Mouse (Mus musculus) liver, embryonic 11.5 days (tissue): ENCODE results near the gene Hsd3b7. TPM values are rescaled to one million over a fixed set of nuclear protein-coding genes. Genes with fewer than 3 reads are reported as not detected.
A peak's percentile ranks its signal among the peaks of the same experiment; 100 is the strongest.
"Not testable (repeated sequence)": the region's sequence is repeated elsewhere in the genome, so short reads cannot be mapped to it uniquely, and the experiment has no call there.

Experiments
- ATAC-seq: fragments of 200-750 bp; cut with Nextera tagmentation; replicated peaks from 2 replicates; pipeline ENCODE4 v1.8.0; 2017; ENCODE audit warnings: moderate number of reproducible peaks, mild to moderate bottlenecking, moderate TSS enrichment, moderate library complexity; ENCODE audit not compliant: low FRiP score
- DNase-seq: peaks from one replicate; pipeline ENCODE4 v3.0.0-alpha.2; 2017; ENCODE audit warnings: low spot score
- H3K27ac ChIP-seq: fragments of 300-500 bp; sonication (generic); 2 replicates; pipeline ENCODE4 v1.5.1; 2014; ENCODE audit warnings: mild to moderate bottlenecking, low read depth, low read length, control low read depth
- H3K27me3 ChIP-seq: fragments of 300-500 bp; sonication (generic); replicated peaks from 2 replicates; pipeline ENCODE4 v1.6.1; 2014; ENCODE audit warnings: low read length, mixed read lengths; ENCODE audit not compliant: control insufficient read depth, insufficient read depth
- H3K36me3 ChIP-seq: fragments of 300-500 bp; sonication (generic); 2 replicates; pipeline ENCODE4 v1.6.1; 2014; ENCODE audit warnings: mild to moderate bottlenecking, low read length, moderate library complexity, mixed read lengths; ENCODE audit not compliant: control insufficient read depth, insufficient read depth
- H3K4me1 ChIP-seq: fragments of 300-500 bp; sonication (generic); replicated peaks from 2 replicates; pipeline ENCODE4 v1.6.1; 2014; ENCODE audit warnings: low read length, mixed read lengths; ENCODE audit not compliant: control insufficient read depth, insufficient read depth
- H3K4me2 ChIP-seq: fragments of 300-500 bp; sonication (generic); 2 replicates; pipeline ENCODE4 v1.6.1; 2014; ENCODE audit warnings: mild to moderate bottlenecking, control low read depth, moderate library complexity
- H3K4me3 ChIP-seq: fragments of 300-500 bp; sonication (generic); 2 replicates; pipeline ENCODE4 v1.5.1; 2014; ENCODE audit warnings: low read depth, low read length, control low read depth
- H3K9ac ChIP-seq: fragments of 300-500 bp; sonication (generic); 2 replicates; pipeline ENCODE4 v1.6.1; 2014; ENCODE audit warnings: low read depth, low read length, control low read depth
- H3K9me3 ChIP-seq: fragments of 300-500 bp; sonication (generic); 2 replicates; pipeline ENCODE4 v1.6.1; 2016; ENCODE audit warnings: low read length, inconsistent platforms, mixed read lengths; ENCODE audit not compliant: control insufficient read depth
- WGBS: fragments of 180-500 bp; shearing (Covaris S2); extraction: QIAGEN DNeasy Blood & Tissue Kit; methylation state at CpG from one replicate; pipeline ENCODE4 v1.1.7; 2014; 5-methylcytosine and 5-hydroxymethylcytosine counted together
- polyA plus RNA-seq: library from polyadenylated mRNA; unstranded; fragments of >200 nt; fragmentation: Nextera tagmentation; extraction: Ambion mirVana; gene quantifications from 2 replicates; pipeline ENCODE4 v1.2.1, GENCODE M21; 2014

The Hsd3b7 gene
- polyA plus RNA-seq, 1 experiment from 2014 or later, result 32.4 TPM

GRCm38 (mm10) chr7:127771262-127771661 is 29.1 kb upstream of the Hsd3b7 start:
- H3K4me1 ChIP-seq, result peaks cover 43% of the 10 kb centered on the region
- DNase-seq (no peak), ATAC-seq (no peak)
- no peaks in the 10 kb centered on the region for H3K9me3 ChIP-seq
- peak overlapping the region; percentile 79; the same call in 1 of the 2 replicates for H3K4me3 ChIP-seq
- peak overlapping the region; percentile 93; the same call in 1 of the 2 replicates for H3K9ac ChIP-seq
- H3K27ac ChIP-seq, result no peak overlapping the region
- peak overlapping the region; percentile 94 for H3K4me2 ChIP-seq
- no peaks in the 10 kb centered on the region for H3K27me3 ChIP-seq
- WGBS, result 64% methylated on average over 5 of the region's 5 CpGs
- H3K36me3 ChIP-seq, result peaks cover 5% of the 10 kb centered on the region; the same call in 1 of the 2 replicates

- Histone ChIP-seq H3K4me3 (no peak overlapping the region), H3K9me3 (no peaks in the 10 kb centered on the region), H3K36me3 (peaks cover 5% of the 10 kb centered on the region; the same call in 1 of the 2 replicates), H3K27me3 (no peaks in the 10 kb centered on the region), H3K27ac (no peak overlapping the region), H3K9ac (no peak overlapping the region), H3K4me1 (peaks cover 40% of the 10 kb centered on the region), H3K4me2 (no peak overlapping the region)
- 68% methylated on average over 3 of the region's 3 CpGs for WGBS
- DNase-seq, result no peak
- no peak for ATAC-seq
Observed at GRCm38 (mm10) chr7:127772080-127772479, 28.3 kb upstream of the Hsd3b7 start.

GRCm38 (mm10) chr7:127772557-127772956 is 27.8 kb upstream of the Hsd3b7 start:
- no peaks in the 10 kb centered on the region for H3K9me3 ChIP-seq
- WGBS, result 88% methylated on average over 1 of the region's 1 CpGs
- H3K27me3 ChIP-seq, result no peaks in the 10 kb centered on the region
- peaks cover 5% of the 10 kb centered on the region; the same call in 1 of the 2 replicates for H3K36me3 ChIP-seq
- no peak overlapping the region for H3K27ac ChIP-seq
- no peak overlapping the region for H3K9ac ChIP-seq
- H3K4me1 ChIP-seq, result peaks cover 39% of the 10 kb centered on the region
- no peak overlapping the region for H3K4me3 ChIP-seq
- ATAC-seq (no peak), DNase-seq (no peak)
- no peak overlapping the region for H3K4me2 ChIP-seq

GRCm38 (mm10) chr7:127773664-127774384 is 26.6 kb upstream of the Hsd3b7 start:
- Histone ChIP-seq H3K9ac (0 out of 2 replicates have a peak overlapping the region, but pooled peaks have one; percentile 11), H3K36me3 (no peaks in the 10 kb centered on the region), H3K4me3 (no peak overlapping the region), H3K27ac (no peak overlapping the region), H3K4me2 (no peak overlapping the region), H3K4me1 (peaks cover 34% of the 10 kb centered on the region), H3K9me3 (no peaks in the 10 kb centered on the region), H3K27me3 (no peaks in the 10 kb centered on the region)
- DNase-seq (peak; percentile 58), ATAC-seq (no peak; the same call in 1 of the 2 replicates)
- WGBS, result 43% methylated on average over 9 of the region's 9 CpGs

- not testable (repeated sequence) for H3K27me3 ChIP-seq, H3K36me3 ChIP-seq, ATAC-seq, DNase-seq, H3K9me3 ChIP-seq
- H3K4me2 ChIP-seq, result peak overlapping the region; percentile 94
- H3K4me3 ChIP-seq, result peak overlapping the region; percentile 98
- 74% methylated on average over 7 of the region's 7 CpGs for WGBS
- peaks cover 27% of the 10 kb centered on the region for H3K4me1 ChIP-seq
- peak overlapping the region; percentile 96 for H3K9ac ChIP-seq
- peak overlapping the region; percentile 98 for H3K27ac ChIP-seq
Observed at GRCm38 (mm10) chr7:127775837-127776236, 24.6 kb upstream of the Hsd3b7 start.

- H3K4me1 ChIP-seq, result peaks cover 21% of the 10 kb centered on the region
- H3K36me3 ChIP-seq, result peaks cover 14% of the 10 kb centered on the region
- peak within 1 kb of the TSS; percentile 96 for H3K9ac ChIP-seq
- DNase-seq (peak; percentile 81), ATAC-seq (peak; percentile 56; the same call in 1 of the 2 replicates)
- no peaks in the 10 kb centered on the region for H3K27me3 ChIP-seq
- no peaks in the 10 kb centered on the region for H3K9me3 ChIP-seq
- H3K4me2 ChIP-seq, result peak within 1 kb of the TSS; percentile 94
- peak within 1 kb of the TSS; percentile 98 for H3K4me3 ChIP-seq
- H3K27ac ChIP-seq, result peak within 1 kb of the TSS; percentile 98
- 0% methylated on average over 23 of the region's 23 CpGs for WGBS
Observed at GRCm38 (mm10) chr7:127776426-127776825, 24.0 kb upstream of the Hsd3b7 start, which contains the start of gene Setd1a. Setd1a (plus strand) TSS chr7:127776670.

GRCm38 (mm10) chr7:127776878-127777473 is 23.4 kb upstream of the Hsd3b7 start:
- Histone ChIP-seq H3K4me1 (peaks cover 20% of the 10 kb centered on the region), H3K9ac (peak overlapping the region; percentile 96), H3K36me3 (peaks cover 20% of the 10 kb centered on the region), H3K9me3 (no peaks in the 10 kb centered on the region), H3K4me3 (peak overlapping the region; percentile 98), H3K27ac (peak overlapping the region; percentile 98), H3K4me2 (peak overlapping the region; percentile 94), H3K27me3 (no peaks in the 10 kb centered on the region)
- DNase-seq (peak; percentile 95), ATAC-seq (peak; percentile 88)
- WGBS, result under 1% methylated on average over 65 of the region's 70 CpGs

- DNase-seq (peak; percentile 76), ATAC-seq (peak; percentile 44)
- H3K27ac ChIP-seq, result peak overlapping the region; percentile 98
- H3K4me2 ChIP-seq, result peak overlapping the region; percentile 94
- peak overlapping the region; percentile 96 for H3K9ac ChIP-seq
- peaks cover 20% of the 10 kb centered on the region for H3K4me1 ChIP-seq
- peaks cover 24% of the 10 kb centered on the region for H3K36me3 ChIP-seq
- H3K4me3 ChIP-seq, result peak overlapping the region; percentile 98
- H3K9me3 ChIP-seq, result no peaks in the 10 kb centered on the region
- H3K27me3 ChIP-seq, result no peaks in the 10 kb centered on the region
- WGBS, result 2% methylated on average over 65 of the region's 66 CpGs
Observed at GRCm38 (mm10) chr7:127777474-127778266, 22.7 kb upstream of the Hsd3b7 start.
